Mouse (Mus musculus) layer of hippocampus, adult 2 months (tissue): ENCODE measurements around the gene Gm42420. TPM values are rescaled to one million over a fixed set of nuclear protein-coding genes. Genes with fewer than 3 reads are reported as not detected.

Experiments
- DNase-seq, 2 experiments: peaks; one replicate each; pipeline ENCODE4 v3.0.0; 2022; ENCODE audit warnings: low spot score in 2 of 2
- H3K27ac ChIP-seq: fragments of 200-600 bp; 2 replicates; pipeline ENCODE4 v1.8.1; 2022
- H3K4me3 ChIP-seq: fragments of 200-600 bp; 2 replicates; pipeline ENCODE4 v1.8.1; 2022; ENCODE audit warnings: mild to moderate bottlenecking
- CTCF ChIP-seq: fragments of 200-600 bp; conservative IDR thresholded peaks from 2 replicates; pipeline ENCODE4 v1.8.1; 2022; ENCODE audit warnings: antibody characterized with exemption, mild to moderate bottlenecking, moderate library complexity
- total RNA-seq, 2 experiments: library from RNA; stranded (reverse); gene quantifications; 2 replicates each; pipeline ENCODE4 v1.2.3; 2021

Gene Gm42420
- total RNA-seq, 2 experiments from 2014 or later = not detected

GRCm38 (mm10) chr6:39555648-39555945 lies 30.0 kb upstream of the Gm42420 start:
- TF ChIP-seq CTCF = no peak
- Histone ChIP-seq H3K27ac (peak overlapping the region; percentile 25; the same call in 1 of the 2 replicates), H3K4me3 (peak overlapping the region; percentile 86)
- no peak for DNase-seq

GRCm38 (mm10) chr6:39556900-39557659 lies 28.5 kb upstream of the Gm42420 start:
- TF ChIP-seq CTCF = no peak
- DNase-seq = peak in 1 of 2 experiments; percentile 46
- peak overlapping the region; percentile 86 for H3K4me3 ChIP-seq
- peak overlapping the region; percentile 93 for H3K27ac ChIP-seq

GRCm38 (mm10) chr6:39557723-39558261 lies 27.8 kb upstream of the Gm42420 start, which contains the start of gene Dennd2a:
Dennd2a (minus strand) TSS chr6:39557867.
- H3K4me3 ChIP-seq = peak within 1 kb of the TSS; percentile 86
- peak within 1 kb of the TSS; percentile 93 for H3K27ac ChIP-seq
- peak; percentile 84 to 88 for DNase-seq
- no peak for TF ChIP-seq CTCF

GRCm38 (mm10) chr6:39559276-39559939 lies 26.1 kb upstream of the Gm42420 start:
- no peak for TF ChIP-seq CTCF
- DNase-seq = no peak
- no peak overlapping the region for H3K27ac ChIP-seq
- no peak overlapping the region for H3K4me3 ChIP-seq

- H3K4me3 ChIP-seq = no peak overlapping the region; the same call in 1 of the 2 replicates
- TF ChIP-seq CTCF = peak; percentile 93
Measured at GRCm38 (mm10) chr6:39562166-39563015, 23.2 kb upstream of the Gm42420 start.

GRCm38 (mm10) chr6:39567528-39567927 lies 18.0 kb upstream of the Gm42420 start:
- Histone ChIP-seq H3K27ac (no peak overlapping the region), H3K4me3 (no peak overlapping the region)
- peak; percentile 92 for TF ChIP-seq CTCF
- DNase-seq = peak; percentile 35 to 48

More at GRCm38 (mm10) chr6:39562166-39563015, 23.2 kb upstream of the Gm42420 start:
- no peak overlapping the region for H3K27ac ChIP-seq
- DNase-seq = peak; percentile 91 to 92

- H3K4me3 ChIP-seq = no peak overlapping the region
- DNase-seq = no peak
Measured at GRCm38 (mm10) chr6:39570426-39570825, 15.1 kb upstream of the Gm42420 start.

GRCm38 (mm10) chr6:39573791-39574554 lies 11.6 kb upstream of the Gm42420 start, which contains the start of gene Adck2:
Adck2 (plus strand) TSS chr6:39573873.
- Histone ChIP-seq H3K27ac (peak within 1 kb of the TSS; percentile 97), H3K4me3 (peak within 1 kb of the TSS; percentile 91)
- TF ChIP-seq CTCF = peak; percentile 56
- peak; percentile 76 to 85 for DNase-seq

More at GRCm38 (mm10) chr6:39570426-39570825, 15.1 kb upstream of the Gm42420 start:
- no peak overlapping the region for H3K27ac ChIP-seq
- TF ChIP-seq CTCF = no peak

- Histone ChIP-seq H3K27ac (peak overlapping the region; percentile 97), H3K4me3 (peak overlapping the region; percentile 91)
- no peak for DNase-seq
- no peak for TF ChIP-seq CTCF
Measured at GRCm38 (mm10) chr6:39574555-39574869, 11.0 kb upstream of the Gm42420 start.

GRCm38 (mm10) chr6:39574951-39575350 lies 10.6 kb upstream of the Gm42420 start:
- DNase-seq = no peak
- Histone ChIP-seq H3K4me3 (peak overlapping the region; percentile 91), H3K27ac (0 out of 2 replicates have a peak overlapping the region, but pooled peaks have one; percentile 97)
- no peak for TF ChIP-seq CTCF

GRCm38 (mm10) chr6:39579552-39579951 lies 6.0 kb upstream of the Gm42420 start:
- H3K27ac ChIP-seq = no peak overlapping the region
- no peak overlapping the region for H3K4me3 ChIP-seq
- DNase-seq = no peak
- no peak for TF ChIP-seq CTCF

- Histone ChIP-seq H3K4me3 (no peak overlapping the region), H3K27ac (no peak overlapping the region)
- TF ChIP-seq CTCF = no peak
- no peak for DNase-seq
Measured at GRCm38 (mm10) chr6:39580558-39580957, 5.0 kb upstream of the Gm42420 start.
